Mouse (Mus musculus) intestine, postnatal 0 days (tissue): ENCODE results near the gene Lamb1. TPM values are rescaled to one million over a fixed set of nuclear protein-coding genes. Genes with fewer than 3 reads are reported as not detected.

ENCODE experiments used
- ATAC-seq: fragments of 200-750 bp; cut with Nextera tagmentation; 2 replicates; pipeline ENCODE4 v1.8.0; 2017; ENCODE audit warnings: mild to moderate bottlenecking, moderate TSS enrichment, moderate library complexity
- H3K27ac ChIP-seq: fragments of 300-500 bp; sonication (generic); 2 replicates; pipeline ENCODE4 v1.5.1; 2014; ENCODE audit warnings: mild to moderate bottlenecking, low read depth, low read length, moderate library complexity
- H3K27me3 ChIP-seq: fragments of 300-500 bp; sonication (generic); replicated peaks from 2 replicates; pipeline ENCODE4 v1.6.1; 2014; ENCODE audit warnings: low read length, mixed read lengths; ENCODE audit not compliant: control insufficient read depth, insufficient read depth
- H3K36me3 ChIP-seq: fragments of 300-500 bp; sonication (generic); 2 replicates; pipeline ENCODE4 v1.6.1; 2014; ENCODE audit warnings: mild to moderate bottlenecking, moderate library complexity; ENCODE audit not compliant: control insufficient read depth, insufficient read depth
- H3K4me1 ChIP-seq: fragments of 300-500 bp; sonication (generic); replicated peaks from 2 replicates; pipeline ENCODE4 v1.6.1; 2014; ENCODE audit warnings: antibody characterized with exemption, low read length, mixed read lengths; ENCODE audit not compliant: control insufficient read depth, insufficient read depth
- H3K4me2 ChIP-seq: fragments of 300-500 bp; sonication (generic); replicated peaks from 2 replicates; pipeline ENCODE4 v1.6.1; 2014; ENCODE audit warnings: low read depth, mild to moderate bottlenecking, moderate library complexity
- H3K4me3 ChIP-seq: fragments of 300-500 bp; sonication (generic); 2 replicates; pipeline ENCODE4 v1.5.1; 2014; ENCODE audit warnings: low read depth, low read length
- H3K9ac ChIP-seq: fragments of 300-500 bp; sonication (generic); 2 replicates; pipeline ENCODE4 v1.6.1; 2014; ENCODE audit warnings: mild to moderate bottlenecking, low read depth, low read length
- H3K9me3 ChIP-seq: fragments of 300-500 bp; sonication (generic); 2 replicates; pipeline ENCODE4 v1.6.1; 2016; ENCODE audit warnings: mixed run types; ENCODE audit not compliant: control insufficient read depth
- CTCF ChIP-seq: sonication (generic); IDR thresholded peaks from 2 replicates; pipeline ENCODE4 v1.5.1; 2016; ENCODE audit warnings: low read depth, mild to moderate bottlenecking, control low read depth, antibody characterized with exemption, moderate library complexity
- WGBS: fragments of 180-500 bp; shearing (Covaris S2); extraction: QIAGEN DNeasy Blood & Tissue Kit; methylation state at CpG from one replicate; pipeline ENCODE4 v1.1.7; 2014; 5-methylcytosine and 5-hydroxymethylcytosine counted together
- polyA plus RNA-seq: library from polyadenylated mRNA; unstranded; fragments of >200 nt; fragmentation: Nextera tagmentation; extraction: Ambion mirVana; gene quantifications from 2 replicates; pipeline ENCODE4 v1.2.1, GENCODE M21; 2015

Lamb1 gene
- polyA plus RNA-seq, 1 experiment from 2014 or later = 25.8 TPM

DNA sequence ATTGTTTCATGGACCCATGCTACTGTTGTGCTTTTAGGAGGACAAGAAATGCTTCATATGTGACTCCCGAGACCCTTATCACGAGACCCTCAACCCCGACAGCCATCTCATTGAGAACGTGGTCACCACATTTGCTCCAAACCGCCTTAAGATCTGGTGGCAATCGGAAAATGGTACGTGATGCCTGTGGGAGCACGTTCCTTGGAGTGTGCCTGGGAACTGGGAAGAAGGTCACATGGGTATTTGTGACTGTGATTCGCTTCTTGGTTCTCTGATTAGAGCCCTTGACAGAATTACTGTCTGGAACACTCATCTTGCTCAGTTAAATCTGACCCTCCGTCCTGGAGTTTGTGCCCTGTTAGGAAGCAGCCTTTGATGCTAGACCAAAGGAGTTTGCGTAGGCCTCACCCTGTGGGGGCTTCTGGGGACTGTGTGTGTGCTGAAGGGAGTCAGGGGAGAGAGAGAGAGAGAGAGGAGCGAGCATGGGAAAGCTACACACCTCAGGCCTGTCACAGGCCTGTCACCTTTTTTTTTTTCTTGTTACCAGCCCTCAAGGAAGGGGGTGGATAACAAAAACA lies 4.1 kb downstream of the Lamb1 start:
- 0 out of 2 replicates have a peak, but pooled peaks cover 11% of the 10 kb centered on the region for H3K36me3 ChIP-seq
- no peak for ATAC-seq
- peaks cover 23% of the 10 kb centered on the region for H3K27me3 ChIP-seq
- H3K4me2 ChIP-seq = peak overlapping the region; percentile 37; the same call in 1 of the 2 replicates
- no peak overlapping the region for H3K27ac ChIP-seq
- H3K9me3 ChIP-seq = no peaks in the 10 kb centered on the region
- no peak for TF ChIP-seq CTCF
- H3K4me3 ChIP-seq = no peak overlapping the region
- WGBS = 70% methylated on average over 12 of the region's 12 CpGs
- H3K4me1 ChIP-seq = 0 out of 2 replicates have a peak, but pooled peaks cover 5% of the 10 kb centered on the region
- H3K9ac ChIP-seq = no peak overlapping the region

DNA sequence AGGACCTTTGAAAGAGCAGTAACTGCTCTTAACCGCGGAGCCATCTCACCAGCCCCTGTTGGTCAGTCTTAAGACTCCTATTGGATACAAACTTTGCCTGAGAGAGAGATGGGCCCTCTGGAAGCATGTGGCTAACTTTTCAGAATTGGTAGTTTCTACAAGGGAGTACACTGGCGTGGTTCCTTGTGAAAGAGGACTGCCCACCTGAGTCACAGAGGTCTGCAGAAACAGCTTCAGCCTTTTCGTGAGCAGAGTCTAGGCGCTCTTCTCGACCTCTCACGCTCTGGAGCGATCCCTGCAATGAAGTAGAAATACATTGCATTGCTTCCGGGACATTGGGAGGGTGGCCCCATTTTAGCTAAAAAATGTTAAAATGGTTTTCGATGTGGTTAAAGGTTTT lies 5.3 kb downstream of the Lamb1 start:
- peak overlapping the region; percentile 21; the same call in 1 of the 2 replicates for H3K4me2 ChIP-seq
- H3K9me3 ChIP-seq = no peaks in the 10 kb centered on the region
- H3K4me1 ChIP-seq = 0 out of 2 replicates have a peak, but pooled peaks cover 5% of the 10 kb centered on the region
- H3K36me3 ChIP-seq = 0 out of 2 replicates have a peak, but pooled peaks cover 16% of the 10 kb centered on the region
- H3K27ac ChIP-seq = 0 out of 2 replicates have a peak overlapping the region, but pooled peaks have one; percentile 8
- ATAC-seq = no peak
- no peak overlapping the region for H3K9ac ChIP-seq
- H3K27me3 ChIP-seq = peaks cover 15% of the 10 kb centered on the region
- WGBS = 76% methylated on average over 10 of the region's 10 CpGs
- TF ChIP-seq CTCF = no peak
- H3K4me3 ChIP-seq = no peak overlapping the region

DNA sequence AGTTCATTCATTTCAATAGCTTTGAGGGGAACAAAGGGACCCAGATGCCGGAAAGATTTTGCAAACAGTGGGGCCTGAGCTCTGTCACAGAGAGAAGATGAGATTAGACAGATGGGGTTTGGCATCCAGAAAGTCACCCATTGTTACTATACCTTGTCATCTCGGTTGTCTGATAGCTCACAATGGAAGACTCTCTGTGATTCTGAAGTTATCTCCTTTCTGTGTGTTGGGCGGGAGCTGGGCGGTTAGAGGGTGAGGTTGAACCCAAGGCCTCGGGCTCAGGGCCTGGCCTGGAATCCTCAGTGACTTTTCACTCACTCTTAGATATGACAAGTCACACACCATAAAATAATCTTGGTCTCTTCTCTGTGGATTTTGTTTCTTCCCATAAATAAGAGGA lies 5.7 kb downstream of the Lamb1 start:
- 50% methylated on average over 5 of the region's 5 CpGs for WGBS
- 0 out of 2 replicates have a peak overlapping the region, but pooled peaks have one; percentile 50 for H3K27ac ChIP-seq
- ATAC-seq = no peak
- no peak overlapping the region for H3K4me3 ChIP-seq
- H3K27me3 ChIP-seq = peaks cover 11% of the 10 kb centered on the region
- H3K36me3 ChIP-seq = 0 out of 2 replicates have a peak, but pooled peaks cover 16% of the 10 kb centered on the region
- TF ChIP-seq CTCF = no peak
- no peaks in the 10 kb centered on the region for H3K9me3 ChIP-seq
- no peak overlapping the region for H3K9ac ChIP-seq
- H3K4me1 ChIP-seq = 0 out of 2 replicates have a peak, but pooled peaks cover 2% of the 10 kb centered on the region
- H3K4me2 ChIP-seq = peak overlapping the region; percentile 37

DNA sequence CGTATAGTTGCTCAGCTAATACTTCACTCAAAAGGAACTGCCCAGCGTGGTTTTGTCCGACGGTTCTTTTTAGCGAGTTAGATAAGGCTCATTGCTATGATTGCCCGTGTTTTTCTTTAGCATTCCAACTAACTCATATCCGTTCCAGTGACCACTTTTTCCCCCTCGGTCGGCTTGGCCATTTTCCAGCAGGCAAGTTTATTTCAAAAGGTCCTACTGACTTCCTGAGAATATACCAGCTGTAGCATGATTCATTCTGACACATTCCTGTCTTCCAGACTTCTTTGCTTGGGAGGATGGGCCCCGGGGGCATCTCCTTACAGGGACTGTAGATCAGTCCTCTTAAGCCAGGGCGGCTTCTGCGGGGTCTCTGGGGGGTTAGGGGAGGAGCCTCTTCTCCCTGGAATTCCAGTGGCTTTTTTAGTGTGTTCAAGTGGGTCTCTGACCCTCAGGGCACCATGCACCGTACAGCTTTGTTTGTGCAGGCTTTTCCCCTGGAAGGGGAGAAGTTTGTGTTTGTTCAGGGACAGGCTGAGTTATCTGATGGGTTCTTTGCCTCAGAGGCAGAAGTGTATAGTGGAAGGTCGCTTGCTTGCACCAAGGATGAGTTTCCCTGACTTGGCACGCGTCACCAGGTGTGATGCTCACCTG lies 6.5 kb downstream of the Lamb1 start:
- H3K4me3 ChIP-seq = no peak overlapping the region
- no peaks in the 10 kb centered on the region for H3K4me1 ChIP-seq

DNA sequence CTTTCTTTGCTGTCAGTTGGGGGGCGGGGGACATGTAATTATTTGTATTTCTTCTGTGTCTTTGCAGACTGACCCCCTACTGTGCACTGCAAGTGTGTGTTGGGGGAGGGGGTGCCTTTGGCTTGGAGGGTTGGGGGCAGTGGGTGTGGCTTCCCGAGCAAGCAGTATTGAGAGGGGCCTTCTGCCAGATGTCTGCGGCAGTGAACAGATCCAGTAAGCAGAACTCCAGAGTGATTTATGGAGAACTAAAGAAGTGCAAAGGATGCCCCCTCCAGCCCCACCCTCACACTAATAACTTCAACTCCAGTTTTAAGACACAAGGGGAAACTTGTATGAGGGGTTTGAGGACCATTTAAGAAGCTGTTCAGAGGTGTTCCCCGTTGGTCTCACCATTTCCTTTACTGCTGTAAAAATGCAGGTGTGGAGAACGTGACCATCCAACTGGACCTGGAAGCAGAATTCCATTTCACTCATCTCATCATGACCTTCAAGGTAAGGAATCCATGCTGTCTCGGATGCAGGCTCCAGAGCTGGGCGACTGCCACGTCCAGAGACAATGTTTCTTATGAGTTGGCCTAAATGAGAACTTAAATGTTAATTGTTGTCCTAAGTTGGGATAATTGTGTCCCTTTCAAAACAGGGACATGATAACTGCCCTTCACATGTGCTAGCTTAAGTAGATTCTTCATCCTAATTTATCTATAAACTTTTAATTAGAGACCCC lies 7.1 kb downstream of the Lamb1 start:
- peak overlapping the region; percentile 37 for H3K4me2 ChIP-seq
- no peaks in the 10 kb centered on the region for H3K27me3 ChIP-seq
- no peak overlapping the region for H3K27ac ChIP-seq
- no peak overlapping the region for H3K4me3 ChIP-seq
- H3K9ac ChIP-seq = no peak overlapping the region
- H3K4me1 ChIP-seq = no peaks in the 10 kb centered on the region
- H3K9me3 ChIP-seq = no peaks in the 10 kb centered on the region
- no peak for ATAC-seq
- TF ChIP-seq CTCF = no peak
- WGBS = 51% methylated on average over 8 of the region's 8 CpGs
- H3K36me3 ChIP-seq = 0 out of 2 replicates have a peak, but pooled peaks cover 16% of the 10 kb centered on the region

More for the DNA sequence above, 6.5 kb downstream of the Lamb1 start:
- ATAC-seq = no peak
- H3K4me2 ChIP-seq = peak overlapping the region; percentile 37
- H3K27ac ChIP-seq = peak overlapping the region; percentile 50; the same call in 1 of the 2 replicates
- peaks cover 4% of the 10 kb centered on the region; the same call in 1 of the 2 replicates for H3K27me3 ChIP-seq
- 0 out of 2 replicates have a peak, but pooled peaks cover 16% of the 10 kb centered on the region for H3K36me3 ChIP-seq
- H3K9me3 ChIP-seq = no peaks in the 10 kb centered on the region
- no peak overlapping the region for H3K9ac ChIP-seq
- TF ChIP-seq CTCF = no peak
- WGBS = 23% methylated on average over 16 of the region's 16 CpGs

DNA sequence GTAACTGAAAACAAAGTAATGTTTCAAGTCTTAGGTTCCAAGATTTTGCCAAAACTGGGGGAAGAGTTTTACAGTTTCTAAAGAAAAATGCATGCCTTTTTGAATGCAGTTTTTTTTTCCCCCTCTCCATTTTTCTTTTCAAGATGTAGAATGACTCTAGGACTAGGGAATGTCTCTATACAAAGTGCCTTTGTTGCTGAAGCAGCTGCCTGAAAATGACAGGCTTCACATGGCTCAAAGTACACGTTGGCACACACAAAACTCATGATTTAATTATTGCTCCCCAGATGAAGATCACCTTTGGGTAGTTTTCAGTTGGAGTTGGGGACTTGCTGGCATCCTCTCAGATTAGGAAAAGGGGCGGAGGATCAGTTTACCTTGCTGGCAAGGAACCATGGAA lies 7.8 kb downstream of the Lamb1 start:
- no peaks in the 10 kb centered on the region for H3K27me3 ChIP-seq
- H3K4me1 ChIP-seq = no peaks in the 10 kb centered on the region
- WGBS = 70% methylated on average over 2 of the region's 2 CpGs
- 0 out of 2 replicates have a peak, but pooled peaks cover 21% of the 10 kb centered on the region for H3K36me3 ChIP-seq
- H3K27ac ChIP-seq = no peak overlapping the region
- no peak overlapping the region for H3K4me2 ChIP-seq
- H3K9ac ChIP-seq = no peak overlapping the region
- no peaks in the 10 kb centered on the region for H3K9me3 ChIP-seq
- ATAC-seq = no peak
- no peak for TF ChIP-seq CTCF
- H3K4me3 ChIP-seq = no peak overlapping the region
